Mouse (Mus musculus) MEL (cell line): Measurements from ENCODE around the gene 1700020D05Rik. TPM values are rescaled to one million over a fixed set of nuclear protein-coding genes. Genes with fewer than 3 reads are reported as not detected.

Experiments used
- DNase-seq: peaks from one replicate; pipeline ENCODE4 v3.0.0; 2011; ENCODE audit warnings: low read depth, low spot score
- H3K27ac ChIP-seq: 2 replicates; pipeline ENCODE4 v1.5.1; 2012; ENCODE audit warnings: low read depth, mild to moderate bottlenecking, control low read depth, low read length, moderate library complexity; ENCODE audit not compliant: control insufficient read depth
- H3K27me3 ChIP-seq, 2 experiments: fragments of 150-350 bp in 1 of 2; sonication (generic) in 1 of 2; 2 replicates each; pipeline ENCODE4 v1.6.1; 2012; ENCODE audit warnings: low read length in 2 of 2, mild to moderate bottlenecking in 2 of 2, improper control_type of control experiment in 1 of 2, moderate library complexity in 1 of 2; ENCODE audit not compliant: insufficient read depth in 2 of 2, control insufficient read depth in 1 of 2
- H3K36me3 ChIP-seq, 2 experiments: 2 replicates each; pipeline ENCODE4 v1.6.1; 2012 to 2014; ENCODE audit warnings: low read length in 2 of 2, improper control_type of control experiment in 1 of 2, inconsistent platforms in 1 of 2, mild to moderate bottlenecking in 1 of 2; ENCODE audit not compliant: insufficient read depth in 2 of 2, control insufficient read depth in 1 of 2
- H3K4me1 ChIP-seq, 2 experiments: fragments of 150-350 bp in 1 of 2; sonication (generic) in 1 of 2; 2 replicates each; pipeline ENCODE4 v1.6.1; 2012; ENCODE audit warnings: low read length in 2 of 2, improper control_type of control experiment in 1 of 2, mild to moderate bottlenecking in 1 of 2; ENCODE audit not compliant: insufficient read depth in 2 of 2, control insufficient read depth in 1 of 2
- H3K4me3 ChIP-seq, 2 experiments: fragments of 150-350 bp in 1 of 2; sonication (generic) in 1 of 2; 2 replicates each; pipeline ENCODE4 v1.5.1; 2012; ENCODE audit warnings: low read depth in 2 of 2, low read length in 2 of 2, mild to moderate bottlenecking in 2 of 2, moderate library complexity in 2 of 2, control low read depth in 1 of 2, improper control_type of control experiment in 1 of 2; ENCODE audit not compliant: control insufficient read depth in 1 of 2, insufficient read depth in 1 of 2
- H3K79me2 ChIP-seq: 2 replicates; pipeline ENCODE4 v1.6.1; 2012; ENCODE audit warnings: mild to moderate bottlenecking, low read length, moderate library complexity; ENCODE audit not compliant: control insufficient read depth, poor library complexity, insufficient read depth
- H3K9ac ChIP-seq: 2 replicates; pipeline ENCODE4 v1.6.1; 2012; ENCODE audit warnings: low read depth, mild to moderate bottlenecking, control low read depth, low read length, moderate library complexity; ENCODE audit not compliant: control insufficient read depth, poor library complexity, severe bottlenecking
- H3K9me3 ChIP-seq: fragments of 150-350 bp; sonication (generic); replicated peaks from 2 replicates; pipeline ENCODE4 v1.6.1; 2012; ENCODE audit warnings: mild to moderate bottlenecking, low read length, improper control_type of control experiment, moderate library complexity; ENCODE audit not compliant: insufficient read depth
- BHLHE40 ChIP-seq: IDR thresholded peaks from 2 replicates; pipeline ENCODE4 v1.6.1; 2012; ENCODE audit warnings: low read depth, mild to moderate bottlenecking, inconsistent platforms, low read length, improper control_type of control experiment, borderline replicate concordance
- CHD2 ChIP-seq: IDR thresholded peaks from 2 replicates; pipeline ENCODE4 v1.6.1; 2011; ENCODE audit warnings: low read length, improper control_type of control experiment
- CTCF ChIP-seq, 3 experiments: IDR thresholded peaks in 2 of 3; conservative IDR thresholded peaks in 1 of 3; 2 replicates each; pipeline ENCODE4 v1.5.1; 2011 to 2012; ENCODE audit warnings: low read length in 3 of 3, low read depth in 2 of 3, mild to moderate bottlenecking in 2 of 3, improper control_type of control experiment in 1 of 3, inconsistent platforms in 1 of 3, mixed read lengths in 1 of 3, moderate library complexity in 1 of 3; ENCODE audit not compliant: control insufficient read depth in 1 of 3, insufficient read depth in 1 of 3, poor library complexity in 1 of 3, severe bottlenecking in 1 of 3
- ELF1 ChIP-seq: IDR thresholded peaks from 2 replicates; pipeline ENCODE4 v1.6.1; 2014; ENCODE audit warnings: low read depth, mild to moderate bottlenecking, inconsistent platforms, low read length, improper control_type of control experiment, moderate library complexity
- EP300 ChIP-seq, 2 experiments: IDR thresholded peaks; 2 replicates each; pipeline ENCODE4 v1.6.1; 2011; ENCODE audit warnings: improper control_type of control experiment in 2 of 2, low read length in 2 of 2, low read depth in 1 of 2, mild to moderate bottlenecking in 1 of 2
- JUND ChIP-seq: IDR thresholded peaks from 2 replicates; pipeline ENCODE4 v1.6.1; 2011; ENCODE audit warnings: low read depth, mild to moderate bottlenecking, improper control_type of control experiment, low read length
- KAT2A ChIP-seq: conservative IDR thresholded peaks from 2 replicates; pipeline ENCODE4 v1.6.1; 2012; ENCODE audit warnings: low read depth, low read length, improper control_type of control experiment, inconsistent platforms
- MAZ ChIP-seq: IDR thresholded peaks from 2 replicates; pipeline ENCODE4 v1.6.1; 2012; ENCODE audit warnings: low read depth, mild to moderate bottlenecking, inconsistent platforms, low read length, improper control_type of control experiment
- MYB ChIP-seq: IDR thresholded peaks from 2 replicates; pipeline ENCODE4 v1.6.1; 2011; ENCODE audit warnings: mild to moderate bottlenecking, low read depth, low read length, improper control_type of control experiment
- NRF1 ChIP-seq: IDR thresholded peaks from 2 replicates; pipeline ENCODE4 v1.6.1; 2014; ENCODE audit warnings: low read depth, mild to moderate bottlenecking, inconsistent platforms, low read length, improper control_type of control experiment, moderate library complexity; ENCODE audit not compliant: poor library complexity, insufficient read depth, severe bottlenecking
- POLR2AphosphoS2 ChIP-seq: IDR thresholded peaks from 2 replicates; pipeline ENCODE4 v1.6.1; 2011; ENCODE audit warnings: low read length, improper control_type of control experiment
- RAD21 ChIP-seq: IDR thresholded peaks from 2 replicates; pipeline ENCODE4 v1.6.1; 2011; ENCODE audit warnings: mild to moderate bottlenecking, low read depth, low read length, improper control_type of control experiment
- RCOR1 ChIP-seq: IDR thresholded peaks from 2 replicates; pipeline ENCODE4 v1.6.1; 2012; ENCODE audit warnings: low read depth, mild to moderate bottlenecking, inconsistent platforms, low read length, improper control_type of control experiment
- SIN3A ChIP-seq: IDR thresholded peaks from 2 replicates; pipeline ENCODE4 v1.6.1; 2012; ENCODE audit warnings: low read length, improper control_type of control experiment, inconsistent platforms
- SMC3 ChIP-seq: IDR thresholded peaks from 2 replicates; pipeline ENCODE4 v1.6.1; 2011; ENCODE audit warnings: low read depth, low read length, improper control_type of control experiment
- TAL1 ChIP-seq: IDR thresholded peaks from 2 replicates; pipeline ENCODE4 v1.6.1; 2012; ENCODE audit warnings: mild to moderate bottlenecking, inconsistent platforms, low read length, moderate library complexity, mixed read lengths
- TCF12 ChIP-seq: IDR thresholded peaks from 2 replicates; pipeline ENCODE4 v1.6.1; 2014; ENCODE audit warnings: low read depth, mild to moderate bottlenecking, inconsistent platforms, low read length, improper control_type of control experiment, moderate library complexity
- ZMIZ1 ChIP-seq: IDR thresholded peaks from 2 replicates; pipeline ENCODE4 v1.6.1; 2012; ENCODE audit warnings: low read depth, mild to moderate bottlenecking, inconsistent platforms, low read length, improper control_type of control experiment, moderate library complexity
- ZNF384 ChIP-seq: IDR thresholded peaks from 2 replicates; pipeline ENCODE4 v1.6.1; 2012; ENCODE audit warnings: low read depth, mild to moderate bottlenecking, inconsistent platforms, low read length, improper control_type of control experiment
- polyA plus RNA-seq, 2 experiments: library from polyadenylated mRNA; stranded (reverse) in 1 of 2; unstranded in 1 of 2; fragments of >175 nt in 1 of 2; fragments of >200 nt in 1 of 2; gene quantifications; 2 replicates each; pipeline versions ENCODE4 v1.2.1 to v1.2.4; 2012; ENCODE audit warnings: low replicate concordance in 2 of 2, low read depth in 1 of 2; ENCODE audit not compliant: insufficient read length in 2 of 2, insufficient read depth in 1 of 2, missing spikeins in 1 of 2
- total RNA-seq: library from RNA; depleted of rRNA; stranded (reverse); fragments of 300-350 nt; gene quantifications from 2 replicates; pipeline ENCODE4 v1.2.3, GENCODE M21; 2012

1700020D05Rik gene
- total and polyA plus RNA-seq, 3 experiments: 0.19 to 0.78 TPM; not detected in 1

DNA sequence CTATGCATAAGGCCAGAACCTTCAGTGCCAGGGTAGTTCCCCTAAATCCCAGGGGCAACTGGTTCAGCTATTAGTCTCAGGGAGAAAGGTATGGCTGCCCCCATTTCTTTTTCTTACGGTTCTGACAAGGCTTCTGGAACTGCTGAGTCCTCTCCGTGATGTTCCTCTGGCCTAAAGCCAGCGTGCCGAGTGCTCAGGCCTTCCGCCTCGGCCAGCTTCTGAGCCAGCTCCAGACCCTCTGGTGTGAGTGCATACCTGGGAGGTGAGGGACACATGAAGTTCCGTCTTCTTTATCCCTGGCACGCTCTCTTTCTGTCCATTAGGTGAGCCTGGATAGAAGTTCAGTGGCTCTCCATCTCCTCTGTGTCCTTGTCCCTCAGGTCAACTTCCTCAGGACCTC is 18.2 kb downstream of the 1700020D05Rik start:
- no peak overlapping the region for H3K27ac ChIP-seq
- no peak overlapping the region for H3K4me3 ChIP-seq
- 0 out of 4 replicates have a peak, but pooled peaks cover 0 to 2% of the 10 kb centered on the region in 2 experiments for H3K36me3 ChIP-seq
- H3K27me3 ChIP-seq: no peaks in the 10 kb centered on the region
- no peak for TF ChIP-seq TCF12
- TF ChIP-seq NRF1: no peak
- TF ChIP-seq RCOR1: no peak
- TF ChIP-seq BHLHE40: no peak
- no peak for TF ChIP-seq MAZ
- no peak for TF ChIP-seq SMC3
- TF ChIP-seq EP300 (IDR thresholded peaks at IDR 0.05; ENCODE audit: low read depth in 1 of 2, low read length in 2 of 2): no peak
- TF ChIP-seq MYB: no peak
- TF ChIP-seq CHD2: no peak
- TF ChIP-seq TAL1: no peak
- TF ChIP-seq ZNF384: no peak
- TF ChIP-seq JUND: no peak
- TF ChIP-seq ZMIZ1: no peak
- no peak for TF ChIP-seq SIN3A
- TF ChIP-seq CTCF (IDR thresholded peaks at IDR 0.05 in 2 of 3, conservative IDR thresholded peaks at IDR 0.05 in 1 of 3; ENCODE audit: control insufficient read depth in 1 of 3, insufficient read depth in 1 of 3, low read depth in 2 of 3, low read length in 3 of 3, poor library complexity in 1 of 3, severe bottlenecking in 1 of 3): no peak
- no peak overlapping the region for H3K9ac ChIP-seq
- DNase-seq: no peak
- H3K4me1 ChIP-seq: peaks cover 0 to 12% of the 10 kb centered on the region in 2 experiments; a peak in 2 of 4 replicates
- peaks cover 2% of the 10 kb centered on the region for H3K79me2 ChIP-seq
- H3K9me3 ChIP-seq: no peaks in the 10 kb centered on the region

DNA sequence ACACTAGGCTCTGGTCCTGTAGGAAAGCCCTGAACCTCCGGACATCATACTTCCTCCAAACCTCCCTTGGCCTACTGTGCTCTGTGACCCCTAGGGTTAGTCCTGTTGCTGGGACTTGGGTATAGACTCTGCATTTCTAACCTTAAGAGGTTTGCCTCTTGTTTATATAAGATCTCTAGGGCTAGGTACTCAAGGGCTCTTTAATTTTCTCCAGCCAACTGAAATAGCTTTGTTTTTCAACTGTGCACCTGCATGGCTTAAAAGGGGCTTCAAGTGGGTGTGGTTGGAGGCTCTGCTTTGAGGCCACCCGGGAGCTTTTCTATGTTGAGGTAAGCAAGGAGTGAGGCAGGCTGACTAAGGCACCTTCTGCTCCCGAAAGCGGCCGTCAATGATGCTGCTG is 19.1 kb downstream of the 1700020D05Rik start:
- Histone ChIP-seq H3K9me3 (no peaks in the 10 kb centered on the region), H3K4me3 (no peak overlapping the region), H3K36me3 (0 out of 4 replicates have a peak, but pooled peaks cover 0 to 2% of the 10 kb centered on the region in 2 experiments), H3K27me3 (no peaks in the 10 kb centered on the region), H3K79me2 (peaks cover 2% of the 10 kb centered on the region; the same call in 1 of the 2 replicates), H3K27ac (no peak overlapping the region), H3K4me1 (peaks cover 0 to 12% of the 10 kb centered on the region in 2 experiments; a peak in 2 of 4 replicates), H3K9ac (no peak overlapping the region)
- TF ChIP-seq ELF1 (no peak), SMC3 (no peak), SIN3A (no peak), BHLHE40 (no peak), CHD2 (no peak), RAD21 (no peak), KAT2A (no peak), CTCF (IDR thresholded peaks at IDR 0.05 in 2 of 3, conservative IDR thresholded peaks at IDR 0.05 in 1 of 3; ENCODE audit: control insufficient read depth in 1 of 3, insufficient read depth in 1 of 3, low read depth in 2 of 3, low read length in 3 of 3, poor library complexity in 1 of 3, severe bottlenecking in 1 of 3) (no peak), POLR2AphosphoS2 (no peak), TCF12 (no peak)
- no peak for DNase-seq
